Mouse (Mus musculus) kidney, adult 18-20 months (tissue): Measurements from ENCODE around the gene Gfpt2.
"Not testable (repeated sequence)": the region's sequence is repeated elsewhere in the genome, so short reads cannot be mapped to it uniquely, and the experiment has no call there.

ENCODE experiments used
- DNase-seq: peaks from one replicate; pipeline ENCODE4 v3.0.0; 2021

The Gfpt2 gene

GRCm38 (mm10) chr11:49793619-49794341 lies at the start of gene Gfpt2:
Gene Gfpt2, plus strand, starts transcription at chr11:49794178.
- DNase-seq: peak; percentile 68

- no peak for DNase-seq
Observed at GRCm38 (mm10) chr11:49744981-49745380, 49.0 kb upstream of the Gfpt2 start.

DNA sequence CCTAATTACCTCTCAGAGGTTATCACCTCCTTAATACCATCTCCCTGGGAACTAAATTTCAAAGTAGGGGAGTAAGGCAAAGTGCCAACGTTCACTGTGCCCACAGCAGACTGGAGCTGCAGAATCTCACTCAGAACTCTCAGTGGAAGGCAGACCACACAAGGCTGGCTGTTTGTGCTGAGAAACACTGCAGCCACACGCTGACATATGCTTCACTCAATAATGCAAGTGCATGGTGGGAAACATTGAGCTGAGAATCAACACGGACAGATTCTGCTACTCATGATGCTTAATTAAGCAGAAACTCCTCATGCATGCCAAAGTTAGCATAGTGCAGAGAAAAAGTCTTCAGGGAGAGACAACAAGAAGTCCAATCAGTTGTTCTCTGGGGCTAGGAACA lies 48.1 kb upstream of the Gfpt2 start:
- DNase-seq: no peak

DNA sequence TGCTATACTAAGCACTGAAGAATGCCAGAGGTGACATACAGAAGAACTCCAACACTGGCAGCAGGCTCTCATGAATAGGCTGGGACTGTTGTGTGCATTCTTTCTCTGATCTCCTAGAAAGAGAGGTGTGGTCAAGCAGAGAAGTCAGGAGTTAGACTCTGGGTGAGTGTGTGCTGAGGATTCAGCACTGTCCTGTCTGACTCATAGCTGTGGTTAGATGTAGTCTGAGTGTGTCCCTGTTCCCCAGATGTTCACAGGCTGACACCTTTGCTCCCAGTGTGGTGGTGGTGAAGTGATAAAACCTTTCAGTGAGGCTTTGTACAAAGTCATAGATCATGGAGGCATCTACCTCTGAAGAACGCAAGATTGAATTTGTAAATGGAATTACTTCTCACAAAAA lies 47.2 kb upstream of the Gfpt2 start:
- no peak for DNase-seq

DNA sequence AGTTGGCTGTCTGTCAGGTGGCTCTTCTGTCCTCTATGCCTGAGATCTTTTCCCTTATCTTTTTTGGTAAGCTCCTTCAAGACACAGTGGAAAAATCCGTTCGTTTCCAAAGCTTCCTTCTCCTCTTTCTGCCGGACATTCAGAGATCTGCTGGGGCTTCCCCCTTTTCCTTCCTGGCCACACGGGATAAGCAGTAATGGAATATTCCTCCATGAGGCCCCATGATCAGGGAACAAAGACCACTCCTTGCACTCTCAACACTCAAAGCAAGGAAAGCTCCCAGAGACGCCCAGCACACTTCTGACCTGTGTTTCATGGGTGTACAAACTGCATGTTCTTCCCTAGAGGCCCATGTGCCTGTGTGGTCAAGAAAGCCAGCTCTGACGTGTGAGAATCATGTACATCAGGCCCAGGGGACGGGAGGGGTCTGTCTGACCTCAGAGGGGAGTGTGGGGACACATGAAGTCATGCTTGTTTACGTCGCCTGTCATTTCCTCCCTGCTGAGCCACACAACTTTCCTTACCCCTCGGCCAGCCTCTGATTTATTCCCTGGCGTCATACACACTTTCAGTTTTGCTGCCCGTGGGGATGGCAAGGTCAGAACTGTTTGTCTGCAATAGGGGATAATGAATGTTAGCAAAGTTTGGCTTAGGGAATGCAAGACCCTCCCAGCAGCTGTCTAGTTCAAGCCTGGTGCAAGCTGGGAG lies 38.9 kb upstream of the Gfpt2 start:
- DNase-seq: peak; percentile 33

- DNase-seq: no peak
Observed at GRCm38 (mm10) chr11:49758096-49758495, 35.9 kb upstream of the Gfpt2 start.

- no peak for DNase-seq
Observed at GRCm38 (mm10) chr11:49761130-49761529, 32.8 kb upstream of the Gfpt2 start.

DNA sequence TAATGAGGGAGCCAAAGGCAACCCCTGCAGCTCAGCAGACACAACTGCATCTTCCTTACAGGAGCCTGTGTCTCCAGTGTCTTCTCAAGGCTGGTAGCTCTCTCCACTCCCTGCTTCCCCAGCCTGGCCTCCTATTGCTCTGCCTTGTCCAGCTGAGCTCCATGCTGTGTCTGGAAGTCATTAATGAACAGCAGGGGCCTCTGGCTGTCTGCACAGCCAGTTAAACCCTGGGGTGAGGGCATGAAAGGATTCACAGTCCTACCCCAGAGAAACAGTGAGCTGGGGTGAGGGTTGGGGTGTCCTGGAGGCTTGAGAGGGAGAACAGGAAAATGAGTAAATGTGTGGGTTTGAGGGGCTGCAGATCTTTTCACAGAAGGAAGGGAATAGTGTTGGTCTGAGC lies 30.4 kb upstream of the Gfpt2 start:
- DNase-seq: no peak

DNA sequence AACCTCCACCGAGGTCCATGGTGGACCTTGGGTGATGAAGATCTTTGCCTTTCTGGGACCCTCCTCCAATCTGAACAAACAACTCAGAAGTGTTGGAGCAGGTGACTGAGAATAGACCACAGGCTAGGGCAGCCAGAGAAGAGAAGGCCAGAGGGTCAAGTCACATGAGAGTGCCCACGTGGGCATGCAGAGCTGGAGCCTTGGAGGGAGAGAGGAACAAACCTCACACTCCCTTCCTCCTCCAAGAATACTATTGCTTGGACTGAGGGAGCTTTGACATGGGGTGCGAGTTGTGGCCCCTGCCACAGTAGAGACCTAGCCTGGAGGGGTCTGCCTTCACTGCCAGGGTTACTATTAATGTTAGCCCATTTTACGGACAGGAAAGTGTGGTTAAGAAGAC lies 30.0 kb upstream of the Gfpt2 start:
- no peak for DNase-seq

GRCm38 (mm10) chr11:49764639-49765299 lies 29.2 kb upstream of the Gfpt2 start:
- DNase-seq: peak; percentile 80

- DNase-seq: no peak
Observed at GRCm38 (mm10) chr11:49765377-49766136, 28.4 kb upstream of the Gfpt2 start.

GRCm38 (mm10) chr11:49766137-49766411 lies 27.9 kb upstream of the Gfpt2 start:
- no peak for DNase-seq

- DNase-seq: not testable (repeated sequence)
Observed at GRCm38 (mm10) chr11:49767497-49767896, 26.5 kb upstream of the Gfpt2 start.

GRCm38 (mm10) chr11:49768781-49769180 lies 25.2 kb upstream of the Gfpt2 start:
- no peak for DNase-seq

- DNase-seq: no peak
Observed at GRCm38 (mm10) chr11:49770676-49771550, 23.1 kb upstream of the Gfpt2 start.

GRCm38 (mm10) chr11:49772251-49772650 lies 21.7 kb upstream of the Gfpt2 start:
- DNase-seq: no peak

GRCm38 (mm10) chr11:49774894-49775293 lies 19.1 kb upstream of the Gfpt2 start:
- DNase-seq: no peak

GRCm38 (mm10) chr11:49778844-49779243 lies 15.1 kb upstream of the Gfpt2 start:
- DNase-seq: no peak

DNA sequence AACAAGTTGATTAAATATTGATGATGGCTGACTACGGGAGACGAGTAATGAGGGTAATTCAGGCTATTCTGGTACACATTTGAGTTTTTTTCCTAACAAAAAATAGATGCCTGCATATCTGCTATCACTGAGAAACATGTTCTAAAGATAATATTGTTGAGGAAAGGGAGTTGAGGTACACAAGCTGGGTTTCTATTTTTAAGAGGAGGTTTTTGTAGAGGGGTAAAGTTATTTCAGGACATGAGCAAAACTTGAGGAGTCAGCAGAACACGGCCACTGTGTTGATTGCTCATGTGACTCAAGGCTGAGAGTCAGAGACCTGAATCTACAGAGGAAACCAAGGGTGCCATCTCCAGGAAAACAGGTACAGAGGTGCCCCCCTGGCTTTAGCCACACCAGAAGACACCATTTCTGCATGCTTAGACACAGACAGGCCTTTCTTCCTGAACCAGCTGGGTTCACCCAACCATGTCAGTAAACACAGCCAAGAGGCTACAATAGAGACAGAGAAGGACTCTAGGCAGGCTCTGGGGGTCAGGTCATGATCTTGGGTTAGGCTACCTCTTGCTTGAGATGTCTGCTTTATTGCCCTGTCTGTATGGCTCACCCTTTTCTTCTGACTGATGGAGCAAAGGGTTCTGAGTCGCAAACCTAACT lies 13.7 kb upstream of the Gfpt2 start:
- DNase-seq: no peak

DNA sequence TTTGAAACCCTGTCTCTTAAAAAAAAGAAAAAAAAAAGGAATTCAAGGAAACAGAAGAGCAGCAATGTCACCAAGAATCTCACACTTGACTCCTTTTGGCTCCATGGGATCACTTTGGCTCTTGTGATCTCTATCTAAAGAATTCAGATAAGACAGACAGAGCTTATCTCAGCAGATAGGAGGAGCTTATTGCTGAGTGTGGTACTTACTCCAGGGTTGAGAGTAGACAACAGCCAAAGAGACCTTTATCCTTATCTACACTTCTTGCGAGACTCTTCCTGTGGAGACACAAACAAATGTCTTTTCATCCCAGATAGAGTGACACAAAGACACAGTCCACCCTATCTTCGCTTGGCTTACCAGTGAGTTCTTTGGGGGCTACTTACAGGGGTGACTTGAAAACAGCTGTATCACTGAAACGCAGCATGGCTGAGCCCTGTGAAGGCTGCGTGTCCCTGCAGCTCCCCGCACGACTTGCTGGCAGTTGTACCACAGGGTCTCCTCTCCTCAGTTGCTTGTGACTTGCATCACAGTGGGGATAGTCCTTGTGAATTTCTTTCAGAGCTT lies 12.1 kb upstream of the Gfpt2 start:
- no peak for DNase-seq

- DNase-seq: no peak
Observed at GRCm38 (mm10) chr11:49793131-49793530, 847 bp upstream of the Gfpt2 start.
